Mouse (Mus musculus) liver, embryonic 16.5 days (tissue): ENCODE results near the gene Emc7. TPM values are rescaled to one million over a fixed set of nuclear protein-coding genes. Genes with fewer than 3 reads are reported as not detected.
A peak's percentile ranks its signal among the peaks of the same experiment; 100 is the strongest.

Source experiments
- ATAC-seq: fragments of 200-750 bp; cut with Nextera tagmentation; 2 replicates; pipeline ENCODE4 v1.8.0; 2017; ENCODE audit warnings: low read depth, mild to moderate bottlenecking, moderate number of reproducible peaks, moderate library complexity
- H3K27ac ChIP-seq: fragments of 300-500 bp; sonication (generic); 2 replicates; pipeline ENCODE4 v1.5.1; 2014; ENCODE audit warnings: mild to moderate bottlenecking, low read length
- H3K27me3 ChIP-seq: fragments of 300-500 bp; sonication (generic); 2 replicates; pipeline ENCODE4 v1.6.1; 2014; ENCODE audit warnings: low read depth, low read length, mixed read lengths; ENCODE audit not compliant: control insufficient read depth, insufficient read depth
- H3K36me3 ChIP-seq: fragments of 300-500 bp; sonication (generic); 2 replicates; pipeline ENCODE4 v1.6.1; 2014; ENCODE audit warnings: mild to moderate bottlenecking; ENCODE audit not compliant: control insufficient read depth, insufficient read depth
- H3K4me1 ChIP-seq: fragments of 300-500 bp; sonication (generic); 2 replicates; pipeline ENCODE4 v1.6.1; 2014; ENCODE audit warnings: low read depth, low read length, mixed read lengths; ENCODE audit not compliant: control insufficient read depth
- H3K4me2 ChIP-seq: fragments of 300-500 bp; sonication (generic); 2 replicates; pipeline ENCODE4 v1.6.1; 2014; ENCODE audit warnings: low read depth, low read length, mixed read lengths
- H3K4me3 ChIP-seq: fragments of 300-500 bp; sonication (generic); 2 replicates; pipeline ENCODE4 v1.5.1; 2014; ENCODE audit warnings: low read depth, mild to moderate bottlenecking, low read length
- H3K9ac ChIP-seq: fragments of 300-500 bp; sonication (generic); 2 replicates; pipeline ENCODE4 v1.6.1; 2014; ENCODE audit warnings: low read depth, low read length
- H3K9me3 ChIP-seq: fragments of 300-500 bp; sonication (generic); replicated peaks from 2 replicates; pipeline ENCODE4 v1.6.1; 2016; ENCODE audit warnings: low read length; ENCODE audit not compliant: control insufficient read depth
- WGBS: fragments of 180-500 bp; shearing (Covaris S2); extraction: QIAGEN DNeasy Blood & Tissue Kit; methylation state at CpG from one replicate; pipeline ENCODE4 v1.1.7; 2014; ENCODE audit not compliant: insufficient replicate concordance; 5-methylcytosine and 5-hydroxymethylcytosine counted together
- polyA plus RNA-seq: library from polyadenylated mRNA; unstranded; fragments of >200 nt; fragmentation: Nextera tagmentation; extraction: Ambion mirVana; gene quantifications from 2 replicates; pipeline ENCODE4 v1.2.1, GENCODE M21; 2015

The Emc7 gene
- polyA plus RNA-seq, 1 experiment from 2014 or later: 12.9 TPM

DNA sequence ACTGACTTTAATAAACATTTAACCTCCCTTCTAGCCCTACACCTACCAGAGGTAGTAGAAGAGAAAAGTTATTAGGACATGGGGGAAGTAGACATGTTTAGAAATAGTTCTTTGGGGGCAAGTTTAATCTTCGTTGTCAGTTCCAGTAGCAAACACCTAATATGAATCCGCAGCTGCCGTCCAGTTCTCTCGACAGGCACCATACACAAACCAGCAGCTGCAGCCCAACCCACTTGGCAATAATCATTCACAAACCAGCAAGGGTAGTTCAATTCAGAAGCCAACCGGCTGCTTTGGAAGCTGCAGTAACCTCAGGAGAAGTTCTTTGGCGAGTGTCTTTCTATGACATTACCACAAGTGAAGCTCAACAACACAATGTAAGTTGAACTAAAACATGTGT, 49.2 kb downstream of the Emc7 start:
- H3K4me3 ChIP-seq: no peak overlapping the region
- no peaks in the 10 kb centered on the region for H3K27me3 ChIP-seq

DNA sequence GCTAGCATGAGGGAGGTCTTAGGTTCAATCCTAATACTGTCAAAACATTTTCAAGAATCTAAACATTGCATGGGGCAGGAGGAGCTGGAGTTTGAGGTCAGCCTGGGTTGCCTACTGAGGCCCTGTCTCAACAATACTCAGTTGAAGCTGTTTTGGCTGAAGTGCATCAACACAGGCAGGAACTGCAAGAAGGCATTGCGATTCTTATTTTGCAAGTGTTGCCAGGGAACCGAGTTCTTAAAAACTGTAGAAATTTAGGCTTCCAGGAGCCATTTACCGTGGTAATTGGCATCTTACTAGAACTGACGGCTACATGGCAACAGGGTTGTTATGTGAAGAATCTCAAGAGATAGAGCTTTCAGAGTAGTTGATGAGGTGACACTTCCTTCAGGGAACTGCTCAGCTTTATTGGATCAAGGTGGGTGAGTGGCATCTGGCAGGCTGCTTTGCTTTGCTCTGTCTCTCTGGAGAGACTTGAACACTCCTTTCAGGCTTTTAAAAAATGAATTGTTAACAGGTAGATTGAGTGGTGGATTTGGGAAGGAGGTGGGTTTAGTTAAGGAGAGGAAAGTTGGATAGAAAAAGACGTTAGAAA, 52.1 kb downstream of the Emc7 start:
- no peak for ATAC-seq
- H3K4me1 ChIP-seq: peaks cover 18% of the 10 kb centered on the region
- H3K36me3 ChIP-seq: no peaks in the 10 kb centered on the region
- H3K4me2 ChIP-seq: no peak overlapping the region
- H3K9ac ChIP-seq: no peak overlapping the region
- H3K27ac ChIP-seq: no peak overlapping the region
- H3K9me3 ChIP-seq: no peaks in the 10 kb centered on the region
- WGBS: 68% methylated on average over 5 of the region's 5 CpGs
- no peak overlapping the region for H3K4me3 ChIP-seq
- no peaks in the 10 kb centered on the region for H3K27me3 ChIP-seq

More for the DNA sequence above, 49.2 kb downstream of the Emc7 start:
- Histone ChIP-seq H3K36me3 (no peaks in the 10 kb centered on the region), H3K4me2 (no peak overlapping the region), H3K9me3 (no peaks in the 10 kb centered on the region), H3K4me1 (peaks cover 10% of the 10 kb centered on the region), H3K27ac (no peak overlapping the region), H3K9ac (no peak overlapping the region)
- 73% methylated on average over 6 of the region's 6 CpGs for WGBS
- no peak for ATAC-seq

DNA sequence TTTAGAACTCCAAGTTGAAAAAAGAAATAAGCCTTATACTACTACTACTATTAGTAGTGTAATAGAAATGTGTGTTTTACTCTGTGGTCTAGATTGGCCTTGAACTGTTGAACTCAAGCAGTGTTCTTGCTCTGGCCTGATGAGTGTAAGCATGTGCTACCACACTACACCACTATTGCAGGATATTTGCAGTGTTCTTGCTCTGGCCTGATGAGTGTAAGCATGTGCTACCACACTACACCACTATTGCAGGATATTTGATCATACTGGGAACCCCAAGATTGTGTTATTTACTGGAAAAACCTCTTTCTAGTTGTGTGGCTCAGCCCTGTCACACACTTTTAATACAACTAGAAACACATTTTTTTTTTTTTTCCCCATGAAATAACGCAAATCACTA, 52.6 kb downstream of the Emc7 start:
- whole genome bisulfite sequencing: 71% methylated on average over 1 of the region's 1 CpGs
- Histone ChIP-seq H3K4me3 (no peak overlapping the region), H3K27me3 (no peaks in the 10 kb centered on the region), H3K27ac (no peak overlapping the region), H3K4me1 (peaks cover 18% of the 10 kb centered on the region), H3K36me3 (no peaks in the 10 kb centered on the region), H3K9me3 (no peaks in the 10 kb centered on the region), H3K4me2 (no peak overlapping the region), H3K9ac (no peak overlapping the region)
- no peak for ATAC-seq

DNA sequence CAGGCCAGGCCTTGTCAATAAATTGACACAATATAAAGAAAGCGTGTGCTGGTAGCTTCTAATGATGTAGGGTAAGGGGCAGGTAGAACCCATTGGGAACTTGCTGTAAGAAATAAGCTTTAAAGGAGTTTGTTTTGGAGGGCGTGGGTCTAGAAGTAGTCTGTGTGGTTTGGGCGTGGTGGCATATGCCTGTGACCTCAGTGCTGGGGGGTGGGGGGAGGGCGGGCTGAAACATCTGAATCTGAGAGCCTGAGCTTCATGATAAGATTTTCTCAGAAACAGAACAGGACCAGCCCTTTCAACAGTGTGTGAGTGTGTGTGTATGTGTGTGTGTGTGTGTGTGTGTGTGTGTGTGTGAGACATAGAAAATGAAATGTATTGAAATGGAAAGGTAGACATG, 55.3 kb downstream of the Emc7 start:
- no peaks in the 10 kb centered on the region for H3K36me3 ChIP-seq
- H3K4me1 ChIP-seq: peaks cover 18% of the 10 kb centered on the region
- H3K27me3 ChIP-seq: no peaks in the 10 kb centered on the region
- peak overlapping the region; percentile 52 for H3K4me2 ChIP-seq
- H3K9me3 ChIP-seq: no peaks in the 10 kb centered on the region
- peak; percentile 98 for ATAC-seq
- no peak overlapping the region for H3K4me3 ChIP-seq
- 27% methylated on average over 4 of the region's 4 CpGs for WGBS
- no peak overlapping the region for H3K27ac ChIP-seq
- H3K9ac ChIP-seq: no peak overlapping the region

DNA sequence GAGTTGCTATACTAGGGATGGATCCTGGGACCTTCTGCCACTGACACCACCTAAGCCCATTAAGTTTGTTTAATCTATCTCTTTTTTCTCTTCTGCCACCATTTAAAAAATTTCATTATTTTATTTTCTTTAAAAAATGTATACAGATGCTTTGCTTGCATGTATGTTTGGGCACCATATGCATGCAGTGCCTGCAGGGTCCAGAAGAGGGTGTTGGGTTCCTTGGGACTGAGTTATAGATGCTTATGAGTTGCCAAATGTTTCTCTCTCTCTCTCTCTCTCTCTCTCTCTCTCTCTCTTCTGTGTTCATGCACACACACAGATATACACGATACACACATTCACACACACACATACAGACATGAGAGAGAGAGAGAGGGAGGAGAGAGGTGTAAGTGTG, 58.2 kb downstream of the Emc7 start:
- Histone ChIP-seq H3K4me2 (no peak overlapping the region), H3K9me3 (no peaks in the 10 kb centered on the region), H3K27ac (no peak overlapping the region), H3K4me1 (peaks cover 15% of the 10 kb centered on the region), H3K9ac (no peak overlapping the region), H3K27me3 (no peaks in the 10 kb centered on the region), H3K4me3 (no peak overlapping the region), H3K36me3 (no peaks in the 10 kb centered on the region)
- WGBS: 53% methylated on average over 1 of the region's 1 CpGs
- no peak for ATAC-seq

DNA sequence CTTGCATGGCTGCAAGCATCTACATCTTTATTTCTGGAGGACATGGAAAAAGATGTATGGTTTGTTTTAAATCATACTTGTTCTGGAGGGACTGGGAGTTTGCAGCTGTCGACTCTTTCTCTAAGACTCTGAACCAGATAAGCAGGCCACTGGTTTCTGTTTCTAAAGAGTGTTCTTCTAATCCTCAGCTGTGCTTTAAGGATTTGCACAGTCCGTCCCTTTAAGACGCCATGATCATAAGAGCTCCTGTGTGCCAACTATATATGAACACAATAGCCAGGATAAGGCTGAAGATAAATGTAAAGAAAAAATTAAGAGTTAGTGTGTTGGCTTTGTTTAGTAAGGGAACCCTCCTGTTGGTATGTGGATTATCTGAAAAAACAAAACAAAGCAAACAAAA, 61.9 kb downstream of the Emc7 start:
- H3K27me3 ChIP-seq: no peaks in the 10 kb centered on the region
- H3K27ac ChIP-seq: no peak overlapping the region
- H3K9ac ChIP-seq: no peak overlapping the region
- no peaks in the 10 kb centered on the region for H3K36me3 ChIP-seq
- no peak for ATAC-seq
- no peaks in the 10 kb centered on the region for H3K4me1 ChIP-seq
- no peak overlapping the region for H3K4me3 ChIP-seq
- H3K4me2 ChIP-seq: no peak overlapping the region
- WGBS: 59% methylated on average over 3 of the region's 3 CpGs
- H3K9me3 ChIP-seq: no peaks in the 10 kb centered on the region

DNA sequence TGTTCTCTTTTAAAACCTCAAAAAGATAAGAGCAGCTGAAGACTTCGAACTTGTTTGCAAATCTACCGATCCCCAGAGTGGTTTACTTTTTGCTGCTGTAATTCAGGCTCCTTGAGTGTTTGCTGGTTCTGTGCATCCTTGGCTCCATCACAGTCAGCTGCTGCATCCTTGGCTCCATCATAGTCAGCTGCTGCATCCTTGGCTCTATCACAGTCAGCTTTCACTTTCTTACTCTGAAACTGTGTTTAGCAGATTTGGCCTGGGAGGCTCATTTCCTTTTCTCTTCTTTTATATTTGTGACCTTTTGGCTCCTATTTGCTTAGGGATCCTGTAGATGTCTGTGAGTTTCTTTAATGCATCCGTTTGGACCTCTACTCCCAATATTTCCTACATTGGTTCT, 62.4 kb downstream of the Emc7 start:
- no peak overlapping the region for H3K4me2 ChIP-seq
- ATAC-seq: no peak
- no peak overlapping the region for H3K4me3 ChIP-seq
- no peaks in the 10 kb centered on the region for H3K27me3 ChIP-seq
- H3K9ac ChIP-seq: no peak overlapping the region
- H3K4me1 ChIP-seq: no peaks in the 10 kb centered on the region
- no peak overlapping the region for H3K27ac ChIP-seq
- no peaks in the 10 kb centered on the region for H3K9me3 ChIP-seq
- H3K36me3 ChIP-seq: no peaks in the 10 kb centered on the region
- 59% methylated on average over 3 of the region's 3 CpGs for WGBS

DNA sequence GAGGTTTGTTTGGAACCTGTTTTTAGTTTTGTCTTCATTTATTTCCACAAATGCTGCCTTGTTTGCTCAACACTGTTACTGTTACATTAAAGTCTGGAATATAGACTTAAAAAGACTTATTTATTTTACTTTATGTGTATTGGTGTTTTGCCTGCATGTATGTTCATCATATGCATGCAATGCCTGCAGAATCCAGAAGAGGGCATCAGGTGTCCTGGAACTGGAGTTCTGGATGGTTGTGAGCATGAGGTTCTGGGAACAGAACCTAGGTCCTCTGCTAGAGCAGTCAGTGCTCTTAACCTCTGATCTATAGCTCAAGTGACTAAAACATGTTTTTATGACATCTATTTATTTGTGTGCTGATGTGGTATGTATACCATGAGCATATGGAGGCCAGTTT, 63.7 kb downstream of the Emc7 start:
- no peak for ATAC-seq
- H3K4me3 ChIP-seq: no peak overlapping the region

DNA sequence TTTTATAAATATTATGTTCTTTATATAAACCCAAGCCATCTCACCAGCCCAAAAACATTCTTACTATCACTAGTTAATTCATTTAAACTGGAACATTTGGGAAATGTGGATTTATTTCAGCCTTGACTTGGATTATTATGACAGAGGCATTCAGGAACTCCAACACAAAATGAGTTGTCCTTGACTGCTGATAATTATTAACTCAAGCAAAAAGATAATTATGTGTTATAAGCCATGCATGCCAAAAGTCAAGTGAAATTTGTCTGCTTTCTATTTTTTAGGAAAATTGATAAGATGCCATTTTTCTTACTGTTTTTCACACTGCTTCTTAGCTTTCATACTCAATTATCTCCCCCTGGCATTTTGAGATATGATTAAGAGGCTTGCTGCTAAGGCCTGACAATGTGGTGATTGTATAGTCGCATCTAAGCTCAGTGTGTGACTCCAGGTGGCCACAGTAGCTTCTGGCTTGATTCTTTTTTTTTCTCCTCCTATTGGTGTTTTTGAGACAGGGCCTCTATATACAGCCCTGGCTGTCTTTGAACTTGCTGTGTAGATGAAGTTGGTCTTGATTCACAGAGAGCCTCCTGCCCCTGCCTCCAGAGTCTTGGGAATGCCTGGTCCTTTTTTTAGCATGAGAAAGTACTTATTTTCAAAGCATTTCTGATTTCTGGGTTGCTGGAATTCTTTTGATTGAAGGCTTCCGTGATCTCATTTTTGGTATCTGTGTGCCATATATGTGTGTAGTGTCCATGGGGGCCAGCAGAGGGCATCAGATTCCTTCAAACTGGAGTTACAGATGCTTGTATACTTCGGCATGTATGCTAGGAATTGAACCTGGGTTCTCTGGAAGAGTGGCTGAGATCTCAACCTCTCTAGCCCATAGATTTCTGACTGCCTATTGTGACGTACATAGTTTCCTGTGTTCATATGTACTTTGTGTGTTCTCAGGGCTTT, 66.0 kb downstream of the Emc7 start:
- WGBS: 70% methylated on average over 4 of the region's 4 CpGs
- Histone ChIP-seq H3K9ac (no peak overlapping the region), H3K36me3 (no peaks in the 10 kb centered on the region), H3K4me2 (no peak overlapping the region), H3K9me3 (no peaks in the 10 kb centered on the region), H3K4me3 (no peak overlapping the region), H3K27me3 (no peaks in the 10 kb centered on the region), H3K27ac (no peak overlapping the region), H3K4me1 (no peaks in the 10 kb centered on the region)
- ATAC-seq: no peak

More for the DNA sequence above, 63.7 kb downstream of the Emc7 start:
- Histone ChIP-seq H3K4me1 (no peaks in the 10 kb centered on the region), H3K4me2 (no peak overlapping the region), H3K27me3 (no peaks in the 10 kb centered on the region), H3K27ac (no peak overlapping the region), H3K9ac (no peak overlapping the region), H3K9me3 (no peaks in the 10 kb centered on the region), H3K36me3 (no peaks in the 10 kb centered on the region)
